Mouse (Mus musculus): ENCODE measurements around the gene Frmpd3. TPM values are rescaled to one million over a fixed set of nuclear protein-coding genes. Genes with fewer than 3 reads are reported as not detected.
A peak's percentile ranks its signal among the peaks of the same experiment; 100 is the strongest.
"Not testable (repeated sequence)": the region's sequence is repeated elsewhere in the genome, so short reads cannot be mapped to it uniquely, and the experiment has no call there.

Frmpd3 gene
- 0.06 and 0.09 TPM in 2 replicates for polyA plus RNA-seq (2015; fragmentation: Nextera tagmentation; extraction: Ambion mirVana)

DNA sequence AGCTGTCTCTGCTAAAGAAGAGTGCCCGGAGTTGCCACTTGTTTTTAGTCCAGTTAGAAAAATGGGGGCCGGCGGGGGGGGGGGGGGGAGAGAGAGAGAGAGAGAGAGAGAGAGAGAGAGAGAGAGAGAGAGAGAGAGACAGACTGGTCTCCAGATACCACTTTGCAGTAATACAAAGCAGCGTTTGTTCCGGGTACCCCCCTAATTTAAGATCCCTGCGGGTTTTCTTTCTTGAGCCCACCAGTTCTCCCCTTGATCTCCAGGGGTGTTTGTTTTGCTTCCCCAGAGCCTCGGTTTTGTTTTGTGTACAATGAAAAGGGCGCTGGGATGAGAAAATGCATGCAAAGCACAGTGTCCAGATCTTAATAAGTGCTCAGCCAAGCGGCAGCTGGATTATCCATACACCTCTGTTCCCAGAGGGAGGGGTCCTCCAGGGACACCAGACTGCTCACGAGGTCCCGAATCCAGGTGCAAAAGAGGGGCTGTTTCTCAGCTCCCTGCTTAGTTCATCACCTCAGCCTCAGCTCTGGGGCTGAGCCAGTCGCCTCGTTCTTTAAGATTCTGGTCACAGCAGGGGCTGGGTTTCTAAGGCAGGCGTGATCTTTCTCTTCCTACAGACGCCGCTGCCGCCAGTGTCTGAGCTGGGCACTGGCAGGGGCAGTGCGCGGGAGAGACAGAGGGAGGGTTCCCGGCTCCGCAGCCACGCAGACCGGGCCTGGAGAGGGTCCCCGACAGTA is at the start of gene Frmpd3:
Gene Frmpd3, plus strand, starts transcription at position 608 of the 737 bp plus-strand sequence.
- Histone ChIP-seq H3K27ac (no peak within 1 kb of the TSS), H3K9ac (no peak within 1 kb of the TSS), H3K4me1 (no peaks in the 10 kb centered on the region), H3K4me3 (replicated peaks) (peak within 1 kb of the TSS; percentile 39), H3K4me2 (peak within 1 kb of the TSS; percentile 80), H3K9me3 (replicated peaks) (no peaks in the 10 kb centered on the region), H3K27me3 (peaks cover 82% of the 10 kb centered on the region), H3K36me3 (no peaks in the 10 kb centered on the region)
- peak; percentile 70 for ATAC-seq (replicated peaks; ENCODE audit: low FRiP score)
- WGBS, result 29% methylated on average over 22 of the region's 24 CpGs

GRCm38 (mm10) chrX:140303731-140304130 is 38.3 kb upstream of the Frmpd3 start:
- Histone ChIP-seq H3K9me3 (replicated peaks) (no peaks in the 10 kb centered on the region), H3K27me3 (peaks cover 70% of the 10 kb centered on the region), H3K9ac (no peak overlapping the region), H3K4me1 (no peaks in the 10 kb centered on the region), H3K4me3 (replicated peaks) (no peak overlapping the region), H3K36me3 (no peaks in the 10 kb centered on the region), H3K27ac (no peak overlapping the region), H3K4me2 (no peak overlapping the region)
- WGBS, result 54% methylated on average over 4 of the region's 4 CpGs
- no peak for ATAC-seq (replicated peaks; ENCODE audit: low FRiP score)

- Histone ChIP-seq H3K36me3 (no peaks in the 10 kb centered on the region), H3K9ac (no peak overlapping the region), H3K4me2 (no peak overlapping the region), H3K4me1 (no peaks in the 10 kb centered on the region), H3K27ac (no peak overlapping the region), H3K4me3 (replicated peaks) (no peak overlapping the region), H3K9me3 (replicated peaks) (no peaks in the 10 kb centered on the region), H3K27me3 (peaks cover 69% of the 10 kb centered on the region)
- ATAC-seq (replicated peaks; ENCODE audit: low FRiP score), result no peak
- 52% methylated on average over 7 of the region's 7 CpGs for WGBS
Observed at GRCm38 (mm10) chrX:140305652-140306051, 36.4 kb upstream of the Frmpd3 start.

DNA sequence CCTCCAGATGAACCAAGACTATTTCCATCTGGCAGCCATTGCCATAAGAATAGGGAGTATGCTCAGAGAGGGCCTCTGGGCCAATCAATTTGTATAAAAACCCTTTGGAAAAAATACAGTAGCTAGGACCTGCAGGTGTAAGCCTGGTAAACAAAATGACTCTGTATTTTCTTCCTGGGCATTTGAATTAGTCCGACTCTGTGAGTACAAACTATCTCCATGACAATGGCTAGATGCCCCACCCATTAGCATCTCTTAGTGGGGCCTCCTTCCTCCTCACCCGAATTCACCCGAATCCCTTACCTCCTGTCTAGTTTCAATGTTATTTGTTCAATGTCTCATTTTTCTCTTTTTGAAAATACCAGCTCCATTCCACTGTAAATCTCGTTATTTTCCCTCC is 24.1 kb upstream of the Frmpd3 start:
- H3K27me3 ChIP-seq, result peaks cover 41% of the 10 kb centered on the region
- no peak overlapping the region for H3K4me2 ChIP-seq
- H3K9ac ChIP-seq, result no peak overlapping the region
- H3K27ac ChIP-seq, result no peak overlapping the region
- H3K4me1 ChIP-seq, result no peaks in the 10 kb centered on the region
- no peak for ATAC-seq (replicated peaks; ENCODE audit: low FRiP score)
- H3K9me3 ChIP-seq (replicated peaks), result no peaks in the 10 kb centered on the region
- WGBS, result 70% methylated on average over 4 of the region's 4 CpGs
- H3K36me3 ChIP-seq, result no peaks in the 10 kb centered on the region
- H3K4me3 ChIP-seq (replicated peaks), result no peak overlapping the region

DNA sequence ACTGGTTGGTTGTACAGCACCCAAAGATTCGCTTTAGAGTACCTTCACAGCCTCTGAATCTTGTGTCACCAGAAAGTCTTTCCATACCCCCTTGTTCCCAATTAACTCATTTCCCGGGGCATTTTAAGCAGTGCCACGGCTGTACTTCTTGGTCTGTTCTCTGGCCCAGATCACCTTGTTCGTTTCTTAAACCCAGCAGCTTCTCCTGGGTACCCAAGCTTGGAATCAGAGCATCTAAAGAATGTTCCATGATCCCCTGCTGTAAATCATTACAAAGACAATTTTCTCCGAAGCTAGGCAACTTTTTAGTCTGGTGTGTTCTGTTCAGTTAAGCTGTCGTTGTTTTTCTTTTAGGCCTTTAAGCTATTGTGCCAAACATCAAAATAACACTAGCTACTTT is 22.9 kb upstream of the Frmpd3 start:
- Histone ChIP-seq H3K9me3 (replicated peaks) (no peaks in the 10 kb centered on the region), H3K4me2 (no peak overlapping the region), H3K36me3 (no peaks in the 10 kb centered on the region), H3K4me1 (no peaks in the 10 kb centered on the region), H3K27ac (no peak overlapping the region), H3K9ac (no peak overlapping the region), H3K27me3 (peaks cover 32% of the 10 kb centered on the region), H3K4me3 (replicated peaks) (no peak overlapping the region)
- WGBS, result 69% methylated on average over 6 of the region's 6 CpGs
- no peak for ATAC-seq (replicated peaks; ENCODE audit: low FRiP score)

DNA sequence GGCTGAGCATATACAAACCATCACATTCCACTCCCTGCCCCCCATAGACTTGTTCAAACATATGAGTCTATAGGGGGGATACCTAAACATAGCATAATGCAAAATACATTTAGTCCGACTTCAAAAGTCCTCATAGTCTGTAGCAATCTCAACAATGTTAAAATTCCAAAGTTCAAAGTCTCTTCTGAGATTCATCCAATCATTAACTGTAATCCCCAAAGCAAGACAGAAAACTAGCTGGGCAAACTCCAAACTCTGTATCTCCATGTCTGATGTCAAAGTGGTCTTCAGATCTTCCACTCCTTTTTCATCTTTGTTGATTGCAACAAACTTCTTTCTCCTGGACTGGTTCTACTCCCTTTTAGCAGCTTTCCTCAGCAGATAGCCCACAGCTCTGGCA is 21.4 kb upstream of the Frmpd3 start:
- not testable (repeated sequence) for H3K27ac ChIP-seq; ATAC-seq (replicated peaks; ENCODE audit: low FRiP score); H3K4me3 ChIP-seq (replicated peaks); H3K9ac ChIP-seq; H3K9me3 ChIP-seq (replicated peaks); H3K4me1 ChIP-seq; H3K36me3 ChIP-seq; H3K4me2 ChIP-seq
- 87% methylated on average over 1 of the region's 1 CpGs for WGBS
- H3K27me3 ChIP-seq, result peaks cover 23% of the 10 kb centered on the region

- H3K4me2 ChIP-seq, result peak overlapping the region; percentile 80
- peaks cover 77% of the 10 kb centered on the region for H3K27me3 ChIP-seq
- H3K27ac ChIP-seq, result no peak overlapping the region
- H3K36me3 ChIP-seq, result no peaks in the 10 kb centered on the region
- H3K4me1 ChIP-seq, result no peaks in the 10 kb centered on the region
- peak; percentile 54; the same call in 1 of the 2 replicates for ATAC-seq (replicated peaks; ENCODE audit: low FRiP score)
- no peak overlapping the region for H3K9ac ChIP-seq
- no peaks in the 10 kb centered on the region for H3K9me3 ChIP-seq (replicated peaks)
- peak overlapping the region; percentile 39 for H3K4me3 ChIP-seq (replicated peaks)
- 10% methylated on average over 25 of the region's 25 CpGs for WGBS
Observed at GRCm38 (mm10) chrX:140342393-140343163, 515 bp downstream of the Frmpd3 start.

- no peak overlapping the region for H3K4me3 ChIP-seq (replicated peaks)
- no peaks in the 10 kb centered on the region for H3K36me3 ChIP-seq
- H3K9me3 ChIP-seq (replicated peaks), result no peaks in the 10 kb centered on the region
- no peak for ATAC-seq (replicated peaks; ENCODE audit: low FRiP score)
- peaks cover 50% of the 10 kb centered on the region for H3K27me3 ChIP-seq
- H3K4me2 ChIP-seq, result no peak overlapping the region
- H3K27ac ChIP-seq, result no peak overlapping the region
- no peak overlapping the region for H3K9ac ChIP-seq
- no peaks in the 10 kb centered on the region for H3K4me1 ChIP-seq
- 38% methylated on average over 4 of the region's 4 CpGs for WGBS
Observed at GRCm38 (mm10) chrX:140375628-140376027, 33.6 kb downstream of the Frmpd3 start.

- ATAC-seq (replicated peaks; ENCODE audit: low FRiP score), result no peak
- no peaks in the 10 kb centered on the region for H3K36me3 ChIP-seq
- WGBS, result 58% methylated on average over 3 of the region's 3 CpGs
Observed at GRCm38 (mm10) chrX:140399986-140400385, 57.9 kb downstream of the Frmpd3 start.

DNA sequence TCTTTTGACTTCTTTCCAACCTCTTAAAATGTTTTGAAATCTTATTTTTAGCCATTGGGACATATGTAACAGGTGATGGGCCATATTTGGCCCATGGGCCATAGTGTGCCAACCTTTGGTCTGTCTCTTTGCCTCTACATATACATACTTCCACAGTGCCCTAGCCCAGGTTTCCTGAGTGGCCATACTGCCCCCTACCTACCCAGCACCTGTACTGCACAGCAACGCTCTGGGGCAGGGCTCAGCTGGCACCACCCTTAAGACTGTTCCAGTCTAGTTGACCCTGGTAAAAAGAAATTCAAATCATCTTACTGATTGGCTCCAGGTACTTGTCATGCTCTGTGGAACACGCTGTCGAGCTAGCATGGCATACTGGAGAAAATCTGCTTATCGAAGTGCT is 60.8 kb downstream of the Frmpd3 start:
- Histone ChIP-seq H3K27ac (no peak overlapping the region), H3K36me3 (no peaks in the 10 kb centered on the region), H3K27me3 (peaks cover 63% of the 10 kb centered on the region), H3K4me1 (no peaks in the 10 kb centered on the region), H3K4me3 (replicated peaks) (no peak overlapping the region), H3K9ac (no peak overlapping the region), H3K4me2 (no peak overlapping the region), H3K9me3 (replicated peaks) (no peaks in the 10 kb centered on the region)
- WGBS, result 56% methylated on average over 4 of the region's 4 CpGs
- no peak for ATAC-seq (replicated peaks; ENCODE audit: low FRiP score)

More at GRCm38 (mm10) chrX:140399986-140400385, 57.9 kb downstream of the Frmpd3 start:
- H3K27ac ChIP-seq, result no peak overlapping the region
- H3K27me3 ChIP-seq, result peaks cover 49% of the 10 kb centered on the region
- no peak overlapping the region for H3K4me3 ChIP-seq (replicated peaks)
- no peak overlapping the region for H3K4me2 ChIP-seq
- H3K4me1 ChIP-seq, result no peaks in the 10 kb centered on the region
- H3K9ac ChIP-seq, result no peak overlapping the region
- H3K9me3 ChIP-seq (replicated peaks), result no peaks in the 10 kb centered on the region

DNA sequence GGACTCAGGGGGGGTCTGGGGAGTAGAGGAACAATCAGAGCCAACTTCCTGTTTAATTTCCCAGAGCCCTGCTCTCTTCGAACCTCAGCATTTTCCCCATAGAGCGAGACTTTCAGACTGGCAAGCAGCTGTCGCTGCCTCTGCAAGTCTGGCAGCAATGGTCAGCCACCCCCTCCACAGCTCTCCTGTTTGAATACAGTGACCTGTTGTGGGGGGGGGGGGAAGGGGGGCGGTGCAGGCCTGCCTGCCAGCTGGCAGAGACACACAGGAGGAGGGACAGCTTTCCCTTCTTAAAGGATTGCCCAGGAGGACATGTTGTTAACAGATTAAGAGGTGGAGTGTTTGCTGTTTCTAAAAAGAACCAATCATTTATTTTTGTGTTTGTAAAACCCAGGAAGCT is 64.0 kb downstream of the Frmpd3 start:
- H3K27me3 ChIP-seq, result peaks cover 42% of the 10 kb centered on the region
- H3K27ac ChIP-seq, result 0 out of 2 replicates have a peak overlapping the region, but pooled peaks have one; percentile 9
- no peak overlapping the region for H3K9ac ChIP-seq
- H3K4me3 ChIP-seq (replicated peaks), result no peak overlapping the region
- no peaks in the 10 kb centered on the region for H3K4me1 ChIP-seq
- ATAC-seq (replicated peaks; ENCODE audit: low FRiP score), result peak; percentile 69; the same call in 1 of the 2 replicates
- WGBS, result 38% methylated on average over 4 of the region's 4 CpGs
- no peak overlapping the region for H3K4me2 ChIP-seq
- H3K9me3 ChIP-seq (replicated peaks), result no peaks in the 10 kb centered on the region
- no peaks in the 10 kb centered on the region for H3K36me3 ChIP-seq

DNA sequence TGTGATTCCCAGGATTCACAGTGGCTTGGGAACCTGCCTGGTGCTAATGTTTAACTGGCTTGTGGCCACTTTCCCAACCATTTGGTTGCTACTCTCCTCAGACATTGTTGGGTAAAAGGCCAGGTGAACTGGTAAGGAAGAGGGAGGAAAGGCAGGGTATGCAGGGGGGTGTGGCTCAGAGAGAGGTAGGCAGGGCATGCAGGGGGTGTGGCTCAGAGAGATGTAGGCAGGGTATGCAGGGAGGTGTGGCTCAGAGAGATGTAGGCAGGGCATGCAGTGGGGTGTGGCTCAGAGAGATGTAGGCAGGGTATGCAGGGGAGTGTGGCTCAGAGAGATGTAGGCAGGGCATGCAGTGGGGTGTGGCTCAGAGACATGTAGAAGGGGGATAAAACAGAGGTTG is 64.4 kb downstream of the Frmpd3 start:
- no peak overlapping the region for H3K27ac ChIP-seq
- H3K9me3 ChIP-seq (replicated peaks), result no peaks in the 10 kb centered on the region
- peaks cover 42% of the 10 kb centered on the region for H3K27me3 ChIP-seq
- H3K4me1 ChIP-seq, result no peaks in the 10 kb centered on the region
- peak; percentile 78 for ATAC-seq (replicated peaks; ENCODE audit: low FRiP score)
- H3K4me2 ChIP-seq, result no peak overlapping the region
- no peak overlapping the region for H3K4me3 ChIP-seq (replicated peaks)
- H3K9ac ChIP-seq, result no peak overlapping the region
- H3K36me3 ChIP-seq, result no peaks in the 10 kb centered on the region
